Mouse (Mus musculus) liver, adult (tissue): ENCODE measurements at regions not wholly inside any gene's neighbourhood (a gene's known extent, or its start where the extent isn't known, plus 50 kb on each side); places are given as distances from the start of the nearest gene placed in this dataset.

Experiments
- GATA4 ChIP-seq: IDR thresholded peaks from 2 replicates; pipeline ENCODE4 v1.6.1; 2014; ENCODE audit warnings: mild to moderate bottlenecking, low read length; ENCODE audit not compliant: insufficient replicate concordance

DNA sequence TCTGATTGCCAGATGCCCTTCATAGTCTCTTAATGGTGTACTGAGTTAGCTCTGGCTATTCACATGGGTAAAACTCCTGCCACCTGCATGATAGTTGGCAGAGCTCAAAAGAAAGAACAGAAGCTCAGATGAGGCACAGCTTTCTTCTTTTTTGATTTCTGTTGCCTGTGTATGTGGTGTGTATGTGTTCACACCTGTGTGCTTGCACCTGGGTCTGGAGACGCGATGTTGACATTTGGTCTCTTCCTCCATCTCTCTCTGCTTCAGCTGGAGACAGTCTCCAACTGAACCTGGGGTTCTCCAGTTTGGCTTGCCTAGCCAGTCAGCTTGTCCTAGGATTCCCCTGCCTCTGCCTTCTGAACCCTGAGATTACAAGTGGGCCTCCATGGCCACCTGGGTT, 51.0 kb upstream of the Prdm11 start:
- no peak for TF ChIP-seq GATA4

DNA sequence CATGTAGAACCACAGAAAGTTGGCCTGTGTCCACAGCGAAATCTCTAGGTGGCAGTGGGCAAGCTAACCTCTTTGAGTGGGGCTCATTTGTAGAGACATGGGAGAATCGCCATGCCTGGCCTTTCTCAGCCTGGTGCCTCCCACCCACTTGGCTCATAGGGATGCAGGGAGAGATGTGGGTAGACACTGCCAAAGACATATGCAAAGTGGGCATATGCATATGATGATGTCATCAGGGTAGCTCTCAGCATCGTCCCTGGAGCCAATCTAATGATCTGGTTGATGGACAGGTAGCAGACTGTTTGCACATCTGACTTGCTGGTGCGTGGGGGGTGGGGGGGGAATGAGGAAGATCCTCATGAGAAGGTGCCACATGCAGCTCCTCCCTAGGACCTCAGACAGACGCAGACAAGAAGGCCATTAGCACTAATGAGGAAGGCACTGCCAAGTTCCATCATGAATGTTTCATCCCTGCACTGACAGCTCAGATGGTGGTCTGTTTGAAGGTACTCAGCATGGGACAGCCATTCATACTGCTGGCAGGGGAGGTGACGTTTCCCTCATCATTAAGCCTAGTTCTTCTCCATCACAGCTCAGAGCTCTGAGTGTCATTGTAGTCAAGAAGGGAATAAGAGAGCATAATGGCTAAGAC, 50.2 kb upstream of the Prdm11 start:
- TF ChIP-seq GATA4, result no peak
